Mouse (Mus musculus): ENCODE results near the gene Stra6. TPM values are rescaled to one million over a fixed set of nuclear protein-coding genes. Genes with fewer than 3 reads are reported as not detected.
A peak's percentile ranks its signal among the peaks of the same experiment; 100 is the strongest.

Stra6 gene
- total and polyA plus RNA-seq, 2 experiments from 2014 or later: 11.0 to 16.2 TPM

GRCm38 (mm10) chr9:58128926-58129413 lies 65.4 kb downstream of the Stra6 start:
- Histone ChIP-seq H3K27me3 (ENCODE audit: insufficient read depth, low read length) (no peaks in the 10 kb centered on the region), H3K4me3 (ENCODE audit: low read depth, low read length) (no peak overlapping the region), H3K4me2 (ENCODE audit: low read depth) (no peak overlapping the region), H3K9ac (no peak overlapping the region), H3K27ac (ENCODE audit: low read depth, low read length) (no peak overlapping the region), H3K4me1 (ENCODE audit: insufficient read depth) (0 out of 2 replicates have a peak, but pooled peaks cover 5% of the 10 kb centered on the region), H3K36me3 (ENCODE audit: insufficient read depth) (no peaks in the 10 kb centered on the region), H3K9me3 (ENCODE audit: low read length) (no peaks in the 10 kb centered on the region)
- TF ChIP-seq CTCF (IDR thresholded peaks at IDR 0.05; ENCODE audit: low read depth): no peak
- no peak for DNase-seq
- no peak for ATAC-seq
- WGBS: 16% methylated on average over 13 of the region's 13 CpGs

GRCm38 (mm10) chr9:58129508-58129907 lies 65.9 kb downstream of the Stra6 start:
- H3K4me1 ChIP-seq (ENCODE audit: insufficient read depth): 0 out of 2 replicates have a peak, but pooled peaks cover 5% of the 10 kb centered on the region
- H3K36me3 ChIP-seq (ENCODE audit: insufficient read depth): no peaks in the 10 kb centered on the region
- ATAC-seq (no peak), DNase-seq (no peak)
- H3K4me2 ChIP-seq (ENCODE audit: low read depth): no peak overlapping the region
- no peak overlapping the region for H3K27ac ChIP-seq (ENCODE audit: low read depth, low read length)
- no peaks in the 10 kb centered on the region for H3K9me3 ChIP-seq (ENCODE audit: low read length)
- H3K27me3 ChIP-seq (ENCODE audit: insufficient read depth, low read length): no peaks in the 10 kb centered on the region
- WGBS: 33% methylated on average over 8 of the region's 8 CpGs
- H3K9ac ChIP-seq: no peak overlapping the region
- TF ChIP-seq CTCF (IDR thresholded peaks at IDR 0.05; ENCODE audit: low read depth): no peak
- H3K4me3 ChIP-seq (ENCODE audit: low read depth, low read length): no peak overlapping the region

DNA sequence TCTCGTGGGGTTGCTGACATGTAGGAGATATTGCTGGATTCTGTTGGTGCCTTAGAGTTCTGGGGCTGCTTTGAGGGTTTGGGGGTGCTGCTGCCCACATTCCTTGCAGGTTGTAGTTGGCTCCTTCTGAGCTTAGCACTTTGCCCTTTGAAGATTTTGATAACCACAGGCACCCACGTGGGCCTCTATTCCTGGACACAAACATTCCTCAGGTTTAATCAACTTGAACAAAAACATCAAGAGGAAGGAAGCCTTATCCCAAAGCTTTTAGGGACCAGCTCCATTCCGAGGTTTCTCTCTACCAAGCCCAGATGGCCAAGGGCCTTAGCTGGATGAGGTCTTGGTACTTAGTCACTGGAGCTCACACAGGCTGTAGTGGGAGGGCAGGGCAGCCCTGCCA lies 67.3 kb downstream of the Stra6 start:
- Histone ChIP-seq H3K4me2 (ENCODE audit: low read depth) (no peak overlapping the region), H3K9me3 (ENCODE audit: low read length) (no peaks in the 10 kb centered on the region), H3K36me3 (ENCODE audit: insufficient read depth) (no peaks in the 10 kb centered on the region), H3K4me1 (ENCODE audit: insufficient read depth) (0 out of 2 replicates have a peak, but pooled peaks cover 5% of the 10 kb centered on the region), H3K27ac (ENCODE audit: low read depth, low read length) (no peak overlapping the region), H3K4me3 (ENCODE audit: low read depth, low read length) (no peak overlapping the region), H3K9ac (no peak overlapping the region), H3K27me3 (ENCODE audit: insufficient read depth, low read length) (no peaks in the 10 kb centered on the region)
- no peak for ATAC-seq
- TF ChIP-seq CTCF (IDR thresholded peaks at IDR 0.05; ENCODE audit: low read depth): no peak
- WGBS: 41% methylated on average over 3 of the region's 3 CpGs
- no peak for DNase-seq

GRCm38 (mm10) chr9:58131735-58132134 lies 68.1 kb downstream of the Stra6 start:
- DNase-seq: no peak
- ATAC-seq: no peak
- TF ChIP-seq CTCF (IDR thresholded peaks at IDR 0.05; ENCODE audit: low read depth): no peak
- Histone ChIP-seq H3K9me3 (ENCODE audit: low read length) (no peaks in the 10 kb centered on the region), H3K4me2 (ENCODE audit: low read depth) (no peak overlapping the region), H3K36me3 (ENCODE audit: insufficient read depth) (no peaks in the 10 kb centered on the region), H3K27me3 (ENCODE audit: insufficient read depth, low read length) (no peaks in the 10 kb centered on the region), H3K4me1 (ENCODE audit: insufficient read depth) (0 out of 2 replicates have a peak, but pooled peaks cover 5% of the 10 kb centered on the region), H3K4me3 (ENCODE audit: low read depth, low read length) (no peak overlapping the region), H3K9ac (no peak overlapping the region), H3K27ac (ENCODE audit: low read depth, low read length) (no peak overlapping the region)
- 68% methylated on average over 7 of the region's 7 CpGs for WGBS

DNA sequence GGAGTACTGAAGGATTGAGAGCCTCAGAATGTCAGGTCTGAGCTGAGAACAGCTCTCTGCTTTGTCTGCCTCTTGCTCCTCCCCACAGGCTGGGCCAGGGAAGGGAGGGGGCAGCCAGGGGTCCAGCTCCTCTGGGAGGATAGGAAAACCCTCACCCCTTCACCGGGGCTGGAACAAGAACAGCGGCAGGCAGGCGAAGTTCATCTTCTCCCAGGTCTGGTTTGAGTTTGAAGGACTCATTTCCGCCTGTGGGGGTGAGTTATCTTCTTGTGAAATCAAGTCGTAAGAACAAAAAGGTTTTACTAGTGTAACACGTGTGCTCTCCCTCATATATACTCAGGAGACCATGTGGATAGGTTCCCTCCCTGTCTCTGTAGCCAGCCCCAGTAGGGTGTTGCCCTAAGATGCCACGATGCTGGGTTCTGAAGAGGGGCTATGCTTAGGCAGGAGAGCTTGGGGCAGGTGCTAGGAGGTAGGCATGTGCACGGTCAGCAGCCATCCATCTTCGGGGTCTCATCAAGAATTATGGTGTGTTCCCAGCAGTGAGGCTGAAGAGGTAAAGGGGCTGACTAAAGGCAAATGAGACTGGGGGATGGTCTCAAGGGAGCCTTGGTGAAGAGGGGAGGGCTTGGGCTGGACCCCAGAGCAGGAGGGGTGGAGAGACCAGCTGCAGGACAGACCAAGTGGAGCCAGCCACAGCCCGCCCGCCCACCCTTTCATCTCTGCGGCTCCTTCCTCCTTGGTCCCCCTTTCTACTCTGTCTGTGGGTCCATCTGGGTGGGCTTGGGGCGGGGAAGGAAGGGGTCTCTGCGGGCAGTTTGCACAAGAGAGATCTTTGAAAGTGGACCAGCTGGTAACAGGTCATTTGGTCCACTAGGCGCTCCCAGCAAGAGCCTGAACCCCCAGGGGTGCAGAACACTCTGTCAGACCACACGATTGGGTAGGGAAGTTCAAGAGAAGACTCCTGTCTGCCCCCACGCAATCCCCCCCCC lies 70.6 kb downstream of the Stra6 start:
- H3K36me3 ChIP-seq (ENCODE audit: insufficient read depth): no peaks in the 10 kb centered on the region
- H3K27ac ChIP-seq (ENCODE audit: low read depth, low read length): 0 out of 2 replicates have a peak overlapping the region, but pooled peaks have one; percentile 9
- H3K4me1 ChIP-seq (ENCODE audit: insufficient read depth): 0 out of 2 replicates have a peak, but pooled peaks cover 5% of the 10 kb centered on the region
- DNase-seq (no peak), ATAC-seq (peak; percentile 50)
- no peaks in the 10 kb centered on the region for H3K27me3 ChIP-seq (ENCODE audit: insufficient read depth, low read length)
- no peak for TF ChIP-seq CTCF (IDR thresholded peaks at IDR 0.05; ENCODE audit: low read depth)
- no peaks in the 10 kb centered on the region for H3K9me3 ChIP-seq (ENCODE audit: low read length)
- no peak overlapping the region for H3K9ac ChIP-seq
- WGBS: 26% methylated on average over 17 of the region's 17 CpGs
- no peak overlapping the region for H3K4me2 ChIP-seq (ENCODE audit: low read depth)
- H3K4me3 ChIP-seq (ENCODE audit: low read depth, low read length): no peak overlapping the region

- ATAC-seq (no peak), DNase-seq (no peak)
- Histone ChIP-seq H3K36me3 (ENCODE audit: insufficient read depth) (no peaks in the 10 kb centered on the region), H3K27ac (ENCODE audit: low read depth, low read length) (no peak overlapping the region), H3K4me3 (ENCODE audit: low read depth, low read length) (no peak overlapping the region), H3K4me1 (ENCODE audit: insufficient read depth) (peaks cover 6% of the 10 kb centered on the region; the same call in 1 of the 2 replicates), H3K4me2 (ENCODE audit: low read depth) (no peak overlapping the region), H3K27me3 (ENCODE audit: insufficient read depth, low read length) (no peaks in the 10 kb centered on the region), H3K9me3 (ENCODE audit: low read length) (no peaks in the 10 kb centered on the region), H3K9ac (no peak overlapping the region)
- TF ChIP-seq CTCF (IDR thresholded peaks at IDR 0.05; ENCODE audit: low read depth): no peak
- 33% methylated on average over 7 of the region's 7 CpGs for WGBS
These were observed 71.3 kb downstream of the Stra6 start for GRCm38 (mm10) chr9:58134906-58135305.

DNA sequence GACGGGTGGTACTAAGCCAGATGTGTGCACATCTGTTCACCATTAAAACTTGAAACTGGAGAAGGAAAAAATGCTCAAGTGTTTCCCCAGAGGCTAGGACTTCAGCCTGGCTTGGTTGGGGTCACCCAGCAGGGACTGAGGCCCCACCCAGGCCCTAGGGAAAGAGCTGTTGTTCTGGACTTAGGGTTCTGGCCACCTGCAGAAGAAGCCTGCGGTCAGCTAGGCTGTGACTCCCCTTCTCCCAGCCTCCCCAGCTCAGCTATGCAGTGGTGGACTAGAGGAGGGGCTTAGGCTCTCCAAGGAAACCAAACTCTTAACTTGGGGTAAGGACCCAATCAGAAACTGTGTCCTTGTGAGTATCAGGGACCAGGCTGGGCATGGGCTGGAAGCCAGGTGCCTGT lies 72.3 kb downstream of the Stra6 start:
- Histone ChIP-seq H3K4me1 (ENCODE audit: insufficient read depth) (peaks cover 11% of the 10 kb centered on the region; the same call in 1 of the 2 replicates), H3K27me3 (ENCODE audit: insufficient read depth, low read length) (no peaks in the 10 kb centered on the region), H3K9ac (no peak overlapping the region), H3K27ac (ENCODE audit: low read depth, low read length) (no peak overlapping the region), H3K9me3 (ENCODE audit: low read length) (no peaks in the 10 kb centered on the region), H3K4me3 (ENCODE audit: low read depth, low read length) (no peak overlapping the region), H3K36me3 (ENCODE audit: insufficient read depth) (no peaks in the 10 kb centered on the region), H3K4me2 (ENCODE audit: low read depth) (no peak overlapping the region)
- 39% methylated on average over 2 of the region's 2 CpGs for WGBS
- DNase-seq: no peak
- ATAC-seq: no peak
- no peak for TF ChIP-seq CTCF (IDR thresholded peaks at IDR 0.05; ENCODE audit: low read depth)

Data from forebrain, postnatal 0 days (tissue).